Mouse (Mus musculus) heart, embryonic 14.5 days (tissue): ENCODE data around the gene Dusp27. TPM values are rescaled to one million over a fixed set of nuclear protein-coding genes. Genes with fewer than 3 reads are reported as not detected.

ENCODE experiments used
- ATAC-seq: fragments of 200-750 bp; cut with Nextera tagmentation; 2 replicates; pipeline ENCODE4 v1.8.0; 2017; ENCODE audit warnings: low read depth, moderate TSS enrichment; ENCODE audit not compliant: insufficient number of reproducible peaks, insufficient read depth, low FRiP score
- H3K27ac ChIP-seq, 2 experiments: fragments of 200-500 bp in 1 of 2; fragments of 300-500 bp in 1 of 2; sonication (generic) in 1 of 2; replicated peaks in 1 of 2; 2 replicates each; pipeline ENCODE4 v1.5.1; 2012 to 2014; ENCODE audit warnings: low read depth in 2 of 2, low read length in 2 of 2, control low read depth in 1 of 2, mild to moderate bottlenecking in 1 of 2, mixed read lengths in 1 of 2; ENCODE audit not compliant: control insufficient read depth in 1 of 2, insufficient read depth in 1 of 2
- H3K27me3 ChIP-seq: fragments of 300-500 bp; sonication (generic); 2 replicates; pipeline ENCODE4 v1.6.1; 2014; ENCODE audit warnings: mild to moderate bottlenecking, low read length, control low read depth; ENCODE audit not compliant: control insufficient read depth, insufficient read depth
- H3K36me3 ChIP-seq: fragments of 300-500 bp; sonication (generic); 2 replicates; pipeline ENCODE4 v1.6.1; 2014; ENCODE audit warnings: mild to moderate bottlenecking, control low read depth, low read length, mixed read lengths; ENCODE audit not compliant: control insufficient read depth, insufficient read depth
- H3K4me1 ChIP-seq, 2 experiments: fragments of 200-500 bp in 1 of 2; fragments of 300-500 bp in 1 of 2; sonication (generic) in 1 of 2; 2 replicates each; pipeline ENCODE4 v1.6.1; 2012 to 2014; ENCODE audit warnings: low read length in 2 of 2, control low read depth in 1 of 2, mixed read lengths in 1 of 2; ENCODE audit not compliant: control insufficient read depth in 2 of 2, insufficient read depth in 2 of 2
- H3K4me2 ChIP-seq: fragments of 300-500 bp; sonication (generic); 2 replicates; pipeline ENCODE4 v1.6.1; 2014; ENCODE audit warnings: mild to moderate bottlenecking, low read length
- H3K4me3 ChIP-seq, 2 experiments: fragments of 200-500 bp in 1 of 2; fragments of 300-500 bp in 1 of 2; sonication (generic) in 1 of 2; 2 replicates each; pipeline ENCODE4 v1.5.1; 2012 to 2014; ENCODE audit warnings: low read length in 2 of 2, mild to moderate bottlenecking in 2 of 2, control low read depth in 1 of 2, low read depth in 1 of 2, moderate library complexity in 1 of 2; ENCODE audit not compliant: control insufficient read depth in 1 of 2, insufficient read depth in 1 of 2
- H3K9ac ChIP-seq: fragments of 300-500 bp; sonication (generic); 2 replicates; pipeline ENCODE4 v1.6.1; 2014; ENCODE audit warnings: mild to moderate bottlenecking, low read length
- H3K9me3 ChIP-seq: fragments of 300-500 bp; sonication (generic); 2 replicates; pipeline ENCODE4 v1.6.1; 2016; ENCODE audit warnings: low read length, control low read depth; ENCODE audit not compliant: control insufficient read depth
- WGBS: fragments of 180-500 bp; shearing (Covaris S2); extraction: QIAGEN DNeasy Blood & Tissue Kit; methylation state at CpG from one replicate; pipeline ENCODE4 v1.1.7; 2014; 5-methylcytosine and 5-hydroxymethylcytosine counted together
- polyA plus RNA-seq: library from polyadenylated mRNA; unstranded; fragments of >200 nt; fragmentation: Nextera tagmentation; extraction: Ambion mirVana; gene quantifications from 2 replicates; pipeline ENCODE4 v1.2.1, GENCODE M21; 2014

Dusp27 gene
- polyA plus RNA-seq, 1 experiment from 2014 or later, result 41.1 TPM

- 52% methylated on average over 7 of the region's 7 CpGs for WGBS
- Histone ChIP-seq H3K4me1 (peaks cover 11 to 22% of the 10 kb centered on the region in 2 experiments), H3K4me2 (no peak overlapping the region), H3K9ac (no peak overlapping the region), H3K36me3 (peaks cover 67% of the 10 kb centered on the region), H3K9me3 (no peaks in the 10 kb centered on the region), H3K27ac (no peak overlapping the region), H3K4me3 (no peak overlapping the region), H3K27me3 (no peaks in the 10 kb centered on the region)
- ATAC-seq, result no peak
Measured at GRCm38 (mm10) chr1:166122114-166122513, 5.6 kb downstream of the Dusp27 start.

DNA sequence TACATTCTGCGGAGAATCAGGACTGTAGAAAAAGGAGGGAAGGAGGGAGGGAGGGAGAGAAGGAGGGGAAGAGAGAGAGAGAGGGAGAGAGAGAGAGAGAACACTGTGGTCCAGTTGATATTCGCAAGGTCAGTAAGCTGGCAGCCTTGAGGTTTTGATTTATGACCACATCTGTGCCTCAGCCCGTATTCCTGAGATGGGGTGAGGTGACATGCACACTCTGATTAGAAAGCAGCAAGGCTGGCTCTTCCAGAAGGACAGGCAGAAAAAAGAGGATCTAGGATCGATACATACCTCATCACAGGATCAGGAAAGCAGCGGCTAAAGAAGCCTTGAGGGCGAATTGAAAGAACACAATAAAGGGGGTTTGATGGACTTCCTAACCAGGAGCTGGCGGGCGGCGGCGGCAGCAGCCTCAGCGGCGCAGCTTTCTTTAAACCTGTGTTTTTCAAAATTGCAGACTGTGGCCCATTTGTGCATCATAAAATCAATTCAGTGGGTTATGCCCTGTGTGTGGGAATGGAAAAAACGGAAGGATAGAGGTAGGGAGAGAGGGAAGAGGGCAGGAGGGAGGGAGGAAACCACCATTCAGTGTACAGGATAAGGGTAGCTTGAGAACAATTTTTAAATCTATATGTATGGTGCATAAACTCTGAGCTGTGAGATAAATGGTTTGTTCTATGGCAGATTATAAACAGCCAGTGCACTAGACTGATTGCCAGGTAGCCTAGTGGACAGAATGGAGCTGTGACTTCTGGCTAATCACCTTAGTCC is 9.7 kb downstream of the Dusp27 start:
- Histone ChIP-seq H3K27ac (no peak overlapping the region), H3K27me3 (no peaks in the 10 kb centered on the region), H3K9me3 (no peaks in the 10 kb centered on the region), H3K4me3 (no peak overlapping the region), H3K4me2 (no peak overlapping the region), H3K4me1 (peaks cover 0 to 11% of the 10 kb centered on the region in 2 experiments; a peak in 3 of 4 replicates), H3K9ac (no peak overlapping the region), H3K36me3 (peaks cover 69% of the 10 kb centered on the region)
- ATAC-seq, result no peak
- WGBS, result 85% methylated on average over 13 of the region's 13 CpGs

DNA sequence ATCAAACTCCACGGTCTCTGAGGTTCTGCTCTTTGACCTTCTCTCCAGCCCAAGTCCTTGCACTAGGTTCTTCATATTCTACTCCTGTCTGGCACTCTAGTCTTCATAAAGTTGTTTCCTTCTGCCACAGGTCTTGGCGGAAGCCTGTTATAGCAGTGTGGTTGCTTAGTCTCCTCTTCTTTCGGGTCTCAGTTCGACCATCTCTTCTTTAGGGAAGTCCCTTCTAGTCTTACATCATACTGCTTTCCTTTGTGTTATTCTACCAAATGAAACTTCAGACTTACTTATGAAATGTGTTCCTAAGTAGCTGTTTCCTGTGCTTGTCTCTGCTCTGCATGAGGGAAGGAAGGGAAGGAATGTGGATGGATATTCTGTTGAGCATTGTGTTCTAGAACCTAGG is 12.0 kb downstream of the Dusp27 start:
- 85% methylated on average over 4 of the region's 4 CpGs for WGBS
- peaks cover 74% of the 10 kb centered on the region for H3K36me3 ChIP-seq
- peaks cover 3 to 8% of the 10 kb centered on the region in 2 experiments; a peak in 3 of 4 replicates for H3K4me1 ChIP-seq
- H3K4me2 ChIP-seq, result no peak overlapping the region
- no peaks in the 10 kb centered on the region for H3K9me3 ChIP-seq
- no peak for ATAC-seq
- H3K9ac ChIP-seq, result no peak overlapping the region
- no peak overlapping the region for H3K27ac ChIP-seq
- no peaks in the 10 kb centered on the region for H3K27me3 ChIP-seq
- no peak overlapping the region for H3K4me3 ChIP-seq

- H3K36me3 ChIP-seq, result peaks cover 75% of the 10 kb centered on the region
- no peak overlapping the region for H3K27ac ChIP-seq
Measured at GRCm38 (mm10) chr1:166114986-166115385, 12.7 kb downstream of the Dusp27 start.

GRCm38 (mm10) chr1:166105464-166105863 is 22.3 kb downstream of the Dusp27 start:
- ATAC-seq, result no peak
- Histone ChIP-seq H3K4me1 (no peaks in the 10 kb centered on the region), H3K27ac (no peak overlapping the region), H3K9me3 (no peaks in the 10 kb centered on the region), H3K9ac (no peak overlapping the region), H3K27me3 (no peaks in the 10 kb centered on the region), H3K36me3 (peaks cover 100% of the 10 kb centered on the region), H3K4me3 (no peak overlapping the region), H3K4me2 (no peak overlapping the region)
- 68% methylated on average over 6 of the region's 6 CpGs for WGBS

More at GRCm38 (mm10) chr1:166114986-166115385, 12.7 kb downstream of the Dusp27 start:
- no peak overlapping the region for H3K4me3 ChIP-seq
- WGBS, result 40% methylated on average over 3 of the region's 3 CpGs
- H3K9me3 ChIP-seq, result no peaks in the 10 kb centered on the region
- no peak overlapping the region for H3K9ac ChIP-seq
- H3K4me1 ChIP-seq, result peaks cover 5 to 10% of the 10 kb centered on the region in 2 experiments; a peak in 3 of 4 replicates
- ATAC-seq, result no peak
- H3K27me3 ChIP-seq, result no peaks in the 10 kb centered on the region
- no peak overlapping the region for H3K4me2 ChIP-seq

- Histone ChIP-seq H3K9me3 (no peaks in the 10 kb centered on the region), H3K27ac (no peak overlapping the region), H3K9ac (no peak overlapping the region), H3K4me1 (no peaks in the 10 kb centered on the region), H3K4me3 (no peak overlapping the region), H3K4me2 (no peak overlapping the region), H3K36me3 (peaks cover 100% of the 10 kb centered on the region), H3K27me3 (no peaks in the 10 kb centered on the region)
- WGBS, result 49% methylated on average over 3 of the region's 3 CpGs
- no peak for ATAC-seq
Measured at GRCm38 (mm10) chr1:166104858-166105257, 22.9 kb downstream of the Dusp27 start.

DNA sequence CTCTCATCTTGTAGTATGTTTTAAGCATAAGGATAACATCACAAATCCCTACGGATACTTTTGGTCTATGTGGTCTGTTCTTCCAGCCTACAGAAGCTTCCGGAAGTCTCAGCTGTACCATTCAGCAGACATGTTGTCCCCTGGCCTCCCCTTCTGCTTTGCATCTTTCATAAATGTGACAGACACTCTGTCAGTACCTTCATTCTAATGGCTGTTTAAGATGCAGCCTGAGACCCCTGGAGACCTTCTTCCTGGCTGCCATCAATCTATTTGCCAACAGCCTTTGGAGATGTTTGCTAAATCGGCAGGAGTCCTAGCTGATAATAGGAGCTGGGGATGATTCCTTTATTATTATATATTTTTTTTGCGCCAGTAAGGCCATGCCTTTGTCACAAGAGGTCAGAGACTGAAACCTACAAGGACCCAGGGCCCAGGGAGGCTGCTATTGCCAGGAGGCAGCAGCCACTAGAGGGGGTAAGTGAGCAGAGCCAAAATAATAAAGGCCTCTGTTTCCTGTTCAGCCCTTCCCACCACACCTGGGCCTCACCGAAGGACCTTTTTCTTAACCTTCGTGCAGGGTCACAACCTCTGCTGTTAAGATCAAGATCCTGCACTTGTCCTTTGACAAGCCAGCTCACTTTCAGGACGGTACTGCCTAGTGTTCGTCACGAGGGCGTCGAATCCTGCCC is 24.7 kb downstream of the Dusp27 start:
- ATAC-seq, result no peak
- H3K36me3 ChIP-seq, result peaks cover 100% of the 10 kb centered on the region

More for the DNA sequence above, 24.7 kb downstream of the Dusp27 start:
- H3K27ac ChIP-seq, result no peak overlapping the region
- no peak overlapping the region for H3K9ac ChIP-seq
- no peak overlapping the region for H3K4me2 ChIP-seq
- WGBS, result 70% methylated on average over 11 of the region's 11 CpGs
- H3K4me3 ChIP-seq, result no peak overlapping the region
- H3K9me3 ChIP-seq, result no peaks in the 10 kb centered on the region
- H3K4me1 ChIP-seq, result no peaks in the 10 kb centered on the region
- H3K27me3 ChIP-seq, result no peaks in the 10 kb centered on the region
